Mouse (Mus musculus) embryonic facial prominence, embryonic 15.5 days (tissue): ENCODE results near the gene Zfp142. TPM values are rescaled to one million over a fixed set of nuclear protein-coding genes. Genes with fewer than 3 reads are reported as not detected.

Experiments
- ATAC-seq: fragments of 200-750 bp; cut with Nextera tagmentation; 2 replicates; pipeline ENCODE4 v1.8.0; 2017; ENCODE audit warnings: low read depth, moderate TSS enrichment; ENCODE audit not compliant: insufficient number of reproducible peaks, low FRiP score, low TSS enrichment
- H3K27ac ChIP-seq: fragments of 300-500 bp; sonication (generic); replicated peaks from 2 replicates; pipeline ENCODE4 v1.5.1; 2015; ENCODE audit warnings: mild to moderate bottlenecking, inconsistent platforms
- H3K27me3 ChIP-seq: fragments of 300-500 bp; sonication (generic); 2 replicates; pipeline ENCODE4 v1.6.1; 2015; ENCODE audit warnings: inconsistent platforms
- H3K36me3 ChIP-seq: fragments of 300-500 bp; sonication (generic); 2 replicates; pipeline ENCODE4 v1.6.1; 2015; ENCODE audit warnings: mild to moderate bottlenecking, inconsistent platforms
- H3K4me1 ChIP-seq: fragments of 300-500 bp; sonication (generic); 2 replicates; pipeline ENCODE4 v1.6.1; 2015; ENCODE audit warnings: inconsistent platforms
- H3K4me2 ChIP-seq: fragments of 300-500 bp; sonication (generic); replicated peaks from 2 replicates; pipeline ENCODE4 v1.6.1; 2015; ENCODE audit warnings: mild to moderate bottlenecking, inconsistent platforms
- H3K4me3 ChIP-seq: fragments of 300-500 bp; sonication (generic); replicated peaks from 2 replicates; pipeline ENCODE4 v1.5.1; 2015; ENCODE audit warnings: mild to moderate bottlenecking, inconsistent platforms
- H3K9ac ChIP-seq: fragments of 300-500 bp; sonication (generic); 2 replicates; pipeline ENCODE4 v1.6.1; 2015; ENCODE audit warnings: inconsistent platforms
- H3K9me3 ChIP-seq: fragments of 300-500 bp; sonication (generic); replicated peaks from 2 replicates; pipeline ENCODE4 v1.6.1; 2016; ENCODE audit warnings: inconsistent platforms
- WGBS: fragments of 180-500 bp; shearing (Covaris S2); methylation state at CpG from one replicate; pipeline ENCODE4 v1.1.7; 2015; 5-methylcytosine and 5-hydroxymethylcytosine counted together
- polyA plus RNA-seq: library from polyadenylated mRNA; unstranded; fragments of >200 nt; fragmentation: Nextera tagmentation; extraction: Ambion mirVana; gene quantifications from 2 replicates; pipeline ENCODE4 v1.2.1, GENCODE M21; 2015

Zfp142 gene
- 7.2 and 7.7 TPM in 2 replicates for polyA plus RNA-seq

GRCm38 (mm10) chr1:74587773-74588445, at the start of gene Zfp142, which contains the start of gene Bcs1l:
Gene Zfp142, minus strand, starts transcription at chr1:74588246.
Gene Bcs1l, plus strand, starts transcription at chr1:74588289.
- Histone ChIP-seq H3K36me3 (peaks cover 24% of the 10 kb centered on the region), H3K4me3 (peak within 1 kb of the TSS; percentile 77), H3K9ac (peak within 1 kb of the TSS; percentile 68), H3K27me3 (no peaks in the 10 kb centered on the region), H3K4me2 (peak within 1 kb of the TSS; percentile 88), H3K4me1 (peaks cover 24% of the 10 kb centered on the region), H3K27ac (peak within 1 kb of the TSS; percentile 88), H3K9me3 (no peaks in the 10 kb centered on the region)
- peak; percentile 98 for ATAC-seq
- under 1% methylated on average over 48 of the region's 48 CpGs for WGBS

DNA sequence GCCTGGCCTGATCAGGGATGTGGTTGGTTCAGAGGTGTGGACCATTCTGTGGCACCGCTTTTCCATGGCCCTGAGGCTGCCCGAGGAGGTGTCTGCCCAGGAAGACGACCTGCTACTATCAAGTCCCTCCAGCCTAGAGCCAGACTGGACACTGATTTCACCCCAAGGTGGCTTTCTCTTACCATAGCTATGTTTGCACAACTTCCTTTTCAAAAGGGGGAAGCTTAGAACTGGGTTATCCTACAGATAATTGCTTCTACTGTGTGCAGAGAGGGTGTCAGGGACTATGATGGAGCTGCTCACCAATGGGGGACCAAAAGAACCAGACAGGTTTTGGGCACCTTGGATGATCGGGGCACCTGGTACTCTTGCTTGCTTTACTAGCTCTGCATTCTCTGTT, 44.7 kb upstream of the Zfp142 start:
- 82% methylated on average over 4 of the region's 4 CpGs for WGBS
- no peak overlapping the region for H3K27ac ChIP-seq
- no peak overlapping the region for H3K9ac ChIP-seq
- no peaks in the 10 kb centered on the region for H3K27me3 ChIP-seq
- no peaks in the 10 kb centered on the region for H3K4me1 ChIP-seq
- H3K9me3 ChIP-seq = no peaks in the 10 kb centered on the region
- no peak overlapping the region for H3K4me2 ChIP-seq
- no peaks in the 10 kb centered on the region for H3K36me3 ChIP-seq
- H3K4me3 ChIP-seq = no peak overlapping the region
- ATAC-seq = no peak

DNA sequence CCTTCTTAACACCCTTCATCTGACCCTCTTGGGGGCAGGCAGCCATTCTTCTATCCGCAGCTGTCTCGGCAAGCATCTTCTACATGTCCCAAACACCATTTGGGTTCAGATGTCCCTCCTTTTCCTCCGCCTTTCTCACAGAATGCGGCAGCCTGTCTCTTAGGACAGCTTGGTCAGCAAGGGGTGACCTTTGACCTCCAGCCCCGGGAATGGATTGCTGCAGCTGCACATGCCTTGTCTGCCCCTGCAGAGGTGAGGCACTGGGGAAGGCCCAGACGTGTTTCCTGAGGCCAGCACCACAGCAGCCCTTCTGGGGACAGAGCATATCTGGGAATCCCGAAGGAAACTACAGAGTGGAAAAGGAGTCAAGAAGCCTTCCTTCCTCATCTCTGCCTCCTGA, 40.0 kb upstream of the Zfp142 start:
- Histone ChIP-seq H3K9me3 (no peaks in the 10 kb centered on the region), H3K4me1 (no peaks in the 10 kb centered on the region), H3K27ac (no peak overlapping the region), H3K4me2 (no peak overlapping the region), H3K27me3 (no peaks in the 10 kb centered on the region), H3K4me3 (no peak overlapping the region), H3K9ac (no peak overlapping the region), H3K36me3 (0 out of 2 replicates have a peak, but pooled peaks cover 9% of the 10 kb centered on the region)
- no peak for ATAC-seq
- 39% methylated on average over 7 of the region's 7 CpGs for WGBS

GRCm38 (mm10) chr1:74626076-74626475, 38.0 kb upstream of the Zfp142 start:
- ATAC-seq = no peak

DNA sequence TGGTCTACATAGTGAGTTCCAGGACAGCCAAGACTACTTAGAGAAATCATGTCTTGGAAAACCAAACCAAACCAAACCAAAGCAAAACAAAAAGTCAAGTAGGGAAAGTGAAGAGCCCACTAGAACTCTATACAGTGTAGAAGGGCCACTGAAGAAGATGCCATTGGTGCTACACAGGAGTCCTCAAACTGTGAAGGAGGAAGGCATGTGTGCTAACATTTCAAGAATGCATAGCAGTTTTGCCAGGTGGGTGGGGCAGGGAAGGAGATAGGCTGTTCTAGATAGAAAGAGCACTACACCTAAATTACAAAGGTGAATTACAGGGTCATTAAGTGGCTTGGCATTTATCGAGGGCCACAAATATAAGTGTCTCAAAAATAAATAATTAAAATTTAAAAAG, 36.1 kb upstream of the Zfp142 start:
- Histone ChIP-seq H3K27me3 (no peaks in the 10 kb centered on the region), H3K4me2 (no peak overlapping the region), H3K9ac (no peak overlapping the region), H3K27ac (no peak overlapping the region), H3K36me3 (0 out of 2 replicates have a peak, but pooled peaks cover 14% of the 10 kb centered on the region), H3K4me1 (no peaks in the 10 kb centered on the region), H3K9me3 (no peaks in the 10 kb centered on the region), H3K4me3 (no peak overlapping the region)
- WGBS = 93% methylated on average over 1 of the region's 1 CpGs
- no peak for ATAC-seq

More at GRCm38 (mm10) chr1:74626076-74626475, 38.0 kb upstream of the Zfp142 start:
- Histone ChIP-seq H3K9me3 (no peaks in the 10 kb centered on the region), H3K36me3 (0 out of 2 replicates have a peak, but pooled peaks cover 14% of the 10 kb centered on the region), H3K4me2 (no peak overlapping the region), H3K4me3 (no peak overlapping the region), H3K9ac (no peak overlapping the region), H3K27me3 (no peaks in the 10 kb centered on the region), H3K27ac (no peak overlapping the region), H3K4me1 (no peaks in the 10 kb centered on the region)
- 85% methylated on average over 4 of the region's 4 CpGs for WGBS

DNA sequence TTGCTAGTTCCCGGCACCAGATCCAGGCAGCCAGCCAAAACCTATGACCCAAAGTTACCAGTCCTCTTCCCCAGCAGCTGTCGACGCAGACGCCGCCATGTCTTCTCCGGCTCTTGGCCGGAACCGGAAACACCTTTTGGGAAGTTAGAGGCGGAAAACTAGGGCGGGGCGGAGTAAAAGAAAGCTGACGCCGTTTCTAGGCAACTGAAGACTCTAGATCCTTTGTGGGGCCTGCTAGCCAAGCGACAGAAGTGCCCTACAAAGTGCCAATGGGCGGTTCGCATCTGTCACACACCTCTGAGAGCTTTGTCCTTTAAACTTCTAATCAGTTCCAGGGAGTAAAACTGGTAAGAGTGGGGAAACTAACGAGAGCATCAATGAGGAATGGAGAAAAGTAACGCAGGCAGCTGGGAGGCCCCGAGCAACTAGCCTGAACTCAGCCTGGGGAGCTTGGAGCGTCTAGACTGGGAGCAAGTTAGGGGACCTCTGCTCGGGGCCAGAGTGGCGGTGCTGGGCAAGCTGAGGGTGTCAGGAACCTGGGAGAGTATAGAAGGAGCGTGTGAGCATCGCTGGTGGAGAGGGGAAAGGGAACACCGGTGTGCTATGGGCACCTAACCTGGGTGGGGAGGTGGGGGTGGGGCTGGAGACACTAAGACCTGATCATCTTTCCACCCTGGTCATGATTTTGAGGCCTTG, 13.4 kb upstream of the Zfp142 start, which contains the start of the genes Rnf25 and Stk36:
TSS of gene Rnf25 (minus strand) at position 131 of the 696 bp plus-strand sequence.
TSS of gene Stk36 (plus strand) at position 179 of the 696 bp plus-strand sequence.
- H3K9ac ChIP-seq = peak within 1 kb of the TSS; percentile 71
- WGBS = 8% methylated on average over 25 of the region's 25 CpGs
- H3K27ac ChIP-seq = peak within 1 kb of the TSS; percentile 22; the same call in 1 of the 2 replicates
- no peaks in the 10 kb centered on the region for H3K9me3 ChIP-seq
- ATAC-seq = peak; percentile 82
- H3K27me3 ChIP-seq = no peaks in the 10 kb centered on the region
- peak within 1 kb of the TSS; percentile 92 for H3K4me3 ChIP-seq
- peak within 1 kb of the TSS; percentile 77 for H3K4me2 ChIP-seq
- peaks cover 40% of the 10 kb centered on the region for H3K36me3 ChIP-seq
- H3K4me1 ChIP-seq = peaks cover 13% of the 10 kb centered on the region

GRCm38 (mm10) chr1:74600501-74601266, 12.6 kb upstream of the Zfp142 start:
- WGBS = 7% methylated on average over 26 of the region's 26 CpGs
- Histone ChIP-seq H3K4me3 (peak overlapping the region; percentile 92), H3K36me3 (peaks cover 45% of the 10 kb centered on the region), H3K9ac (peak overlapping the region; percentile 71), H3K27me3 (no peaks in the 10 kb centered on the region), H3K4me2 (peak overlapping the region; percentile 77), H3K4me1 (peaks cover 13% of the 10 kb centered on the region), H3K9me3 (no peaks in the 10 kb centered on the region), H3K27ac (peak overlapping the region; percentile 22; the same call in 1 of the 2 replicates)
- peak; percentile 45 for ATAC-seq

GRCm38 (mm10) chr1:74594434-74594833, 6.4 kb upstream of the Zfp142 start:
- no peak for ATAC-seq
- no peak overlapping the region for H3K4me2 ChIP-seq

DNA sequence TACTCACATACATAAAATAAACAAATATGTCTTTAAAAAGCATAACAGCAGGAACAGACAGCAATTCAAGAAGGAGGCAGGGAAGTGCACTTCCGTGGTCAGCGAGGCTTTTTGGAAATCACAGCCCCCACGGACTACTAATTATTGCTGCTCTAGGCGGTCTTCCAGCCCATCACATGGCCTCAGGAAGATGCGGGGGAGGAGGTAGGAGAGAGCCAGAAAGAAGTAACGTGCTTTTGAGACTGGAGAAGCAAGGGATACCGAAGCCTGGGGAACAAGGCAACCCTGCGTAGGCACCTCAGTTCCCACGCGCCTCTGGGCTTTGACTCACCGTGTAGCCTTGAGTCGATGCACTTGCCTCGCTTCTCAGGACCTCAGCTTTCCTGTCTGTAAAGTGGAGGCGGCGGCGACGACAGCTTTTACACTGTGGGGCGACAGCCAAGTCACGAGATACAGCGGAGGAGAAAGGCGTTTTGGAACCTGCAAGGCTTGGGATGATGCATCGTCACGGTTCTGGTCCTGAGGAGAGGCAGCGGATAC, 743 bp downstream of the Zfp142 start:
- under 1% methylated on average over 24 of the region's 24 CpGs for WGBS
- Histone ChIP-seq H3K27me3 (no peaks in the 10 kb centered on the region), H3K9me3 (no peaks in the 10 kb centered on the region), H3K4me3 (peak overlapping the region; percentile 77), H3K4me1 (peaks cover 24% of the 10 kb centered on the region), H3K4me2 (peak overlapping the region; percentile 88), H3K27ac (peak overlapping the region; percentile 88), H3K9ac (peak overlapping the region; percentile 68), H3K36me3 (peaks cover 27% of the 10 kb centered on the region)
- 0 out of 2 replicates have a peak, but pooled peaks have one; percentile 3 for ATAC-seq

More at GRCm38 (mm10) chr1:74594434-74594833, 6.4 kb upstream of the Zfp142 start:
- Histone ChIP-seq H3K4me1 (no peaks in the 10 kb centered on the region; the same call in 1 of the 2 replicates), H3K27me3 (no peaks in the 10 kb centered on the region), H3K27ac (no peak overlapping the region), H3K9ac (no peak overlapping the region), H3K4me3 (no peak overlapping the region), H3K36me3 (peaks cover 80% of the 10 kb centered on the region), H3K9me3 (no peaks in the 10 kb centered on the region)
- WGBS = 89% methylated on average over 8 of the region's 8 CpGs

DNA sequence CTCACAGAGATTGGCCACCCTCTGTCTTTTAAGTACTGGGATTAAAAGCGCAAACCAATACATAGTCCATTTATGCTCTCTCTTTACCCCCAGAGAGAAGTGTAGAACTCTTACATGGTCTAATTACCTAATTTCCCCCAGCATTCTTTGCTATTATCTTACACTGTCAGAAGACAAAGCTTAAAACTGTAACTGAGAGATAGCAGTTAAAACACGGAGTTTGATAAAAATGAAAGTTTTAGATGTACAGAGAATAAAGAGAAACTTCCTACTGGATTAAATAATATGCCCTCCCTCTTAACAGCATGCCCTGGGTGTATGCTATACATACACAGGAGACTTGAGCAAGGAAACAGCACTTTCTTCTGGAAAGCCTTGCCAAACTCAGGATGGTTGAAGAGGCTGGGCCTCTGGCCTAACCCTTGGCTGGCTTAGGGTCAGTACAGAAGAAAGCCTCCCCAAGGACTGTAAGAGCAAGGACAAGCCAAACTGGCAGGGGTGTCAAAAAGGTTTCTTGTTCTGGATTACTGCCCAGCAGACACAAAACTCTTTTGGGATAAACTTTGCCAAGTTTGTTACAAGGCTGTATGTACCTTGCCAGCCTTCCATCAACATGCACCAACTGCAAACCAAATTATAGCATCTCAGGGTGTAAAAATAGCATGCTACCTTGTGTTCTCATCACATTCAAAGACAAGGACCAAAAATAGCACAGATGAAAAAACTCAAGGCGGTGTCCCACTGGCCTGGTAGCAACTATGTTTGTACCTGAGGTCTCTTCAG, 3.2 kb downstream of the Zfp142 start:
- H3K9me3 ChIP-seq = no peaks in the 10 kb centered on the region
- no peak for ATAC-seq
- peaks cover 24% of the 10 kb centered on the region for H3K4me1 ChIP-seq
- H3K27ac ChIP-seq = no peak overlapping the region
- H3K9ac ChIP-seq = no peak overlapping the region
- H3K27me3 ChIP-seq = no peaks in the 10 kb centered on the region
- peaks cover 13% of the 10 kb centered on the region for H3K36me3 ChIP-seq
- 94% methylated on average over 3 of the region's 3 CpGs for WGBS
- H3K4me2 ChIP-seq = no peak overlapping the region
- no peak overlapping the region for H3K4me3 ChIP-seq
